Mouse (Mus musculus) layer of hippocampus, adult 9-11 months (tissue): ENCODE results near the gene Olfr303.
"Not testable (repeated sequence)": the region's sequence is repeated elsewhere in the genome, so short reads cannot be mapped to it uniquely, and the experiment has no call there.

ENCODE experiments used
- DNase-seq: peaks from one replicate; pipeline ENCODE4 v3.0.0; 2022

The Olfr303 gene

DNA sequence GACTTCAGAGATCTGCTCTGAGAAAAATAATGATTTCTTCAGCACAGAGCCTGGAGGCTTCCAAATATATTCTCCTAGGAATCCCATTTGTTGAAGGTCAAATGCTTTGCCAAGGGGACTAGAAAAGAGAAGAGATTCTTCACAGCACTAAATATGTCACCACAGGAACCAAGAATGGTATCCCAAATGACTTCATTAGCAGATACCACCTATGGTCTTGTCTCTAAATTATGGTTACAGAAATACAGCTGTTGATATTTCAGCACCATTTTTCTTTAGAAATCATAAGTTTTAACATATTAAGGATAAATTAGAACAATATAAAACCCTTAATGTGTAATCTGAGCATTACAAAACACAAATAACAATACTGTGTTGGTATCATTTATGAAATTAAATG lies at the start of gene Olfr303:
Olfr303 (minus strand) TSS at position 101 of the 400 bp plus-strand sequence.
- DNase-seq: no peak

GRCm38 (mm10) chr7:86403546-86403945 lies 6.0 kb upstream of the Olfr303 start, which contains the start of gene Olfr301:
TSS of gene Olfr301 (plus strand) at chr7:86403846.
- no peak for DNase-seq

DNA sequence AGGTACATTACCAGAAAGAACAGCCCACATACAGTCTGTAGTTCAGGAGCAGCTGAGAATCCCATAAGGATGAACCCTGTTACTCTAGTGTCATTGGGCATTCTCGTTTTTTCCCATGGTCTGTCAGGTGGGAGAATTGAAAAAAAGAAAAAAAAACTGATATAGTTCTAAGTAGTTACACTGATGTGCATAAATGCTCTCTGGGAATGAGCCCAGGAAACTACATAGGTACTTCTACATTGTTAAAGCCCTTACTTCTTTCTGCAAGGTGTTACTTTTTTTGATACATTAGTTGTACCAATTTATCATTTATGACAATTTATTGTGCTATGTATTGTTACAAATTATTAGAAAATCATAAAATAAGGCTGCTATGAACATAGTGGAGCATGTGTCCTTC lies 11.0 kb downstream of the Olfr303 start, which contains the start of gene Olfr304:
Olfr304 (minus strand) TSS at position 101 of the 400 bp plus-strand sequence.
- DNase-seq: no peak

- no peak for DNase-seq
Measured at GRCm38 (mm10) chr7:86385769-86386168, 11.8 kb downstream of the Olfr303 start.

GRCm38 (mm10) chr7:86366828-86367227 lies 30.8 kb downstream of the Olfr303 start, which contains the start of gene Olfr305:
TSS of gene Olfr305 (minus strand) at chr7:86366928.
- no peak for DNase-seq

DNA sequence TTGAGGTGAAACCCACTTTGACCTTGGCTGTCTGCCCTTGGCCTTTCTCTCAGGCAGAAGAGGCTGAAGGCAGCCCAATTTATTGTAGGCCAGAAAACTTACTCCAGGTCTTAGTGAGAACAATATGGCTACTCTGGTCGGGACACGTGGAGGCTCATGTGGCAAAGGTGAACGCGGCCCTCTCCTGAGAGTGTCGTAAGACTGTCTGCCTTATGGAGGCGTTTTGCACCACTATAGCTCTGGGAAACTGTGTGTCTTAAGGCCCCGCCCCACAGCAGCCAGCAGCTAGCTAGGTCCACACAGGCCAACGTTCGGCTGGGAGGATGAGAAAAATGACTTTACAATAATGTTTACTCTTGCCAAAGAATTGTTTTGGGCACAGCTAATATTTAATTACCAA lies 51.3 kb downstream of the Olfr303 start:
- not testable (repeated sequence) for DNase-seq

GRCm38 (mm10) chr7:86344253-86344652 lies 53.3 kb downstream of the Olfr303 start:
- no peak for DNase-seq

DNA sequence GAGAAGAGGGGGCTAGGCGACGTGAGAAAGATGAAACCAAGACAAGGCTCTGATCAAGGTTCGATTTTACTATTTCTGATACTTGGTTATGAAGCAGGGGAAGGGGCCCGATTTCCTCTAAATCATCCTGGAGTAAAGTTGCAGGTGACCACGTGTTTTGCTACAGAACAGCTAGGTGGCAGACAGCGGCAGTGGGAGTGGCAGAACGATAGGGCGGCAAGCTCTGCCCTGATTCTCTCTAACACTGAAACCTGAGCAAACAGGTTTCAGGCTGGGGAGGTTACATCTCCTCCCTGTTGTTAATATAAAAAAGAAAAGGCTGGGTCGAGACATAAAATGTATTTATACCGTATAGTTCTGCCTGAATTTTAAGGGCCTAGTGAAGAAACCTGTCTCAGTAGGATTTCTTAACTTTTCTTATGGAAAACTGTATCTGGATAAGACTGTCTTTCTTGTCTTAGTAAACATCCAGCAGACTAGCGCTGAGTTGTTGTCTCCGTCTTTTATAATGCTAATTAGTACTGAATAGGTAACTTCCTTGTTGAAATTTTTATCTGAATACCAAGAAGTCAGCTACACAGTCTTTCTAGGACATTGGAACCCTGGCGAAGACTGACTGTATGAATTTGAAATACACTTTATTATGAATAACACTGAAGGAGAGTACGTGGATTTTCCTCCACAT lies 54.6 kb downstream of the Olfr303 start:
- no peak for DNase-seq
